ENCODE assay signal across 10 mouse cellular contexts in genomic region chr11:109653201-109653600, GRCm38 (mm10). TPM values are rescaled to one million over a fixed set of nuclear protein-coding genes. Genes with fewer than 3 reads are reported as not detected.
A peak's percentile ranks its signal among the peaks of the same experiment; 100 is the strongest.
DNase-seq lines count a peak whose midpoint lies in the region; ATAC-seq and TF ChIP-seq lines count a peak whose summit lies in the region.
"Had no signal": no experiment of that assay in that cellular context is flagged by ENCODE, and none has a peak within 500 bp of the region (broad histone marks: within the 10 kb centered on the region; RNA-seq: fewer than 3 reads in every experiment).

No protein-coding gene starts in this region.

- peaks cover 32% of the 10 kb centered on the region for H3K79me2 ChIP-seq in liver, adult 2 months (ENCODE audit: control insufficient read depth, insufficient read depth, low read length)

- peak; percentile 40 for DNase-seq in CD4-positive, CD25-positive, alpha-beta regulatory T cell, adult 2 months (ENCODE audit: low read depth, low spot score)
- DNase-seq in liver, adult 2 months (ENCODE audit: extremely low read depth, low read depth, low spot score), result peak; percentile 52
- no peak for DNase-seq in liver
- no peak for DNase-seq in frontal cortex, postnatal 14 days (ENCODE audit: low spot score in 2 of 2)
- no peak for DNase-seq in urinary bladder, postnatal 10 days (ENCODE audit: low spot score)
- DNase-seq: gastrocnemius, postnatal 14 days; thymus, postnatal 4 days had no signal

- H3K4me3 ChIP-seq in liver, adult 2 months (ENCODE audit: insufficient read depth, low read depth, low read length), result no peak overlapping the region
- no peak overlapping the region; the same call in 1 of the 2 replicates for H3K4me3 ChIP-seq in limb, embryonic 12.5 days (replicated peaks)
- H3K4me3 ChIP-seq in olfactory bulb, adult 2 months (ENCODE audit: insufficient read depth, low read depth, low read length), result peak overlapping the region; percentile 39

- H3K9me3 ChIP-seq in limb, embryonic 12.5 days, result no peaks in the 10 kb centered on the region

- 0 out of 2 replicates have a peak overlapping the region, but pooled peaks have one; percentile 3 for H3K27ac ChIP-seq in liver, adult 2 months (replicated peaks; ENCODE audit: insufficient read depth, low read depth, low read length)
- H3K27ac ChIP-seq in limb, embryonic 12.5 days, result no peak overlapping the region
- no peak overlapping the region for H3K27ac ChIP-seq in olfactory bulb, adult 2 months (ENCODE audit: insufficient read depth, low read depth, low read length)

- TF ChIP-seq POLR2A in liver, adult 2 months (IDR thresholded peaks at IDR 0.05; ENCODE audit: extremely low read depth, insufficient read depth, low read length), result no peak
- no peak for TF ChIP-seq POLR2A in olfactory bulb, adult 2 months (IDR thresholded peaks at IDR 0.05; ENCODE audit: insufficient read depth, low read depth, low read length)

- H3K36me3 ChIP-seq in liver, adult 2 months (ENCODE audit: control insufficient read depth, insufficient read depth, low read length), result peaks cover 27% of the 10 kb centered on the region
- H3K36me3 ChIP-seq in limb, embryonic 12.5 days, result peaks cover 50% of the 10 kb centered on the region

- no peak overlapping the region for H3K9ac ChIP-seq in liver, adult 2 months (ENCODE audit: low read depth, low read length)
- H3K9ac ChIP-seq in limb, embryonic 12.5 days (replicated peaks), result no peak overlapping the region

- TF ChIP-seq CTCF in liver, adult 2 months (IDR thresholded peaks at IDR 0.05; ENCODE audit: low read depth, low read length), result no peak
- no peak for TF ChIP-seq CTCF in olfactory bulb, adult 2 months (IDR thresholded peaks at IDR 0.05; ENCODE audit: insufficient read depth, low read depth, low read length)

- no peak for ATAC-seq in CD4-positive, CD25-positive, alpha-beta regulatory T cell, adult 4 months
- no peak for ATAC-seq in limb, embryonic 12.5 days (ENCODE audit: insufficient number of reproducible peaks, insufficient read depth, low FRiP score, low TSS enrichment, low read depth)

- no peaks in the 10 kb centered on the region for H3K27me3 ChIP-seq in liver, adult 2 months (ENCODE audit: control insufficient read depth, insufficient read depth, low read length)
- H3K27me3 ChIP-seq in limb, embryonic 12.5 days, result peaks cover 4% of the 10 kb centered on the region; the same call in 1 of the 2 replicates

- peak overlapping the region; percentile 91 for H3K4me2 ChIP-seq in limb, embryonic 12.5 days

- 27% methylated on average over 8 of the region's 8 CpGs for WGBS in liver, adult 2 months
- WGBS in limb, embryonic 12.5 days, result 81% methylated on average over 8 of the region's 8 CpGs
- 22% methylated on average over 8 of the region's 8 CpGs for WGBS in olfactory bulb, adult 2 months

- H3K4me1 ChIP-seq in liver, adult 2 months (ENCODE audit: control insufficient read depth, insufficient read depth, low read length), result peaks cover 23% of the 10 kb centered on the region
- H3K4me1 ChIP-seq in limb, embryonic 12.5 days (replicated peaks), result peaks cover 31% of the 10 kb centered on the region
- peaks cover 17% of the 10 kb centered on the region for H3K4me1 ChIP-seq in olfactory bulb, adult 2 months (ENCODE audit: control insufficient read depth, insufficient read depth, low read length)

RNA-seq across cellular contexts. Expression of gene Prkar1a, which starts 4.0 kb away (rescaled TPM):
- polyA plus RNA-seq in CD4-positive, CD25-positive, alpha-beta regulatory T cell, adult 4 months (2017; shearing (Covaris generic)), result 100 to 1,000 TPM; 416 to 490 TPM
- 47.2 and 56.4 TPM in 2 replicates for total RNA-seq in liver, adult 2 months (2014; rRNA removed)
- 51.1 and 59.9 TPM in 2 replicates for polyA plus RNA-seq in liver, adult 2 months (2012; rRNA removed)
- polyA plus RNA-seq in limb, embryonic 12.5 days (2016; fragmentation: Nextera tagmentation; extraction: Ambion mirVana), result 359 and 372 TPM in 2 replicates
- 228 and 397 TPM in 2 replicates for polyA plus RNA-seq in olfactory bulb, adult 2 months (2012; ENCODE audit: insufficient read depth, insufficient read length, low replicate concordance, missing spikeins)

RNA-seq across cellular contexts. Expression of gene Wipi1, which starts 41.4 kb away (rescaled TPM):
- not detected for polyA plus RNA-seq in CD4-positive, CD25-positive, alpha-beta regulatory T cell, adult 4 months (2017; shearing (Covaris generic))
- total RNA-seq in liver, adult 2 months (2014; rRNA removed), result 8.5 and 8.8 TPM in 2 replicates
- polyA plus RNA-seq in liver, adult 2 months (2012; rRNA removed), result 6.4 and 7.3 TPM in 2 replicates
- 40.6 and 41.0 TPM in 2 replicates for polyA plus RNA-seq in limb, embryonic 12.5 days (2016; fragmentation: Nextera tagmentation; extraction: Ambion mirVana)
- polyA plus RNA-seq in olfactory bulb, adult 2 months (2012; ENCODE audit: insufficient read depth, insufficient read length, low replicate concordance, missing spikeins), result not detected in 2 replicates

Comparison
In these comparisons a context has a peak if more than half of its experiments do, and no peak if none do; other contexts are left out.
1. DNase-seq: peak in CD4-positive, CD25-positive, alpha-beta regulatory T cell, adult 2 months (single experiment) and liver, adult 2 months (single experiment); none in liver (single experiment), frontal cortex, postnatal 14 days (0 of 2) and urinary bladder, postnatal 10 days (single experiment).